Mouse (Mus musculus): ENCODE measurements around the gene Smpd3.
"Not testable (repeated sequence)": the region's sequence is repeated elsewhere in the genome, so short reads cannot be mapped to it uniquely, and the experiment has no call there.

Smpd3 gene

GRCm38 (mm10) chr8:106321434-106321833 is 16.4 kb downstream of the Smpd3 start:
- no peak for DNase-seq (ENCODE audit: low spot score)

DNA sequence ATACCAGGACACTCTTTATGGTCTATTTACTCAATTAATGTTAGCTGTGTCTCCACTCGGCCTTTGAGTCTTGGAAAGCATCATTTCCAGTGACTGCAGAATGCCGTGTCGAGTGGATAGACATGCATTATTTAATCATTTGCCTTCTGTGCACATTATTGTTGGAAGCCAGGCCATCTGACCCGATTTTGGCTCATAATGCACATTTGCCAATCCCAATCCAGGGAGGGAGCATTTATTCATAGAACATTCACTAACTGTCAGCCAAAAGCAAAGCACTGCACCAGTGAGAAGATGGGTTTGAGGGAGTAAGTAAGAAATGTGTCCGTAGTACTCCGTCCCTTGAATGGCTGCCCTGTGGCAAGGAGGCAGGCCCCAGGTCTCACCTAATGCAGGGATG is 17.8 kb downstream of the Smpd3 start:
- no peak for DNase-seq (ENCODE audit: low spot score)

- DNase-seq (ENCODE audit: low spot score) = no peak
These were observed 20.7 kb downstream of the Smpd3 start for GRCm38 (mm10) chr8:106317091-106317490.

DNA sequence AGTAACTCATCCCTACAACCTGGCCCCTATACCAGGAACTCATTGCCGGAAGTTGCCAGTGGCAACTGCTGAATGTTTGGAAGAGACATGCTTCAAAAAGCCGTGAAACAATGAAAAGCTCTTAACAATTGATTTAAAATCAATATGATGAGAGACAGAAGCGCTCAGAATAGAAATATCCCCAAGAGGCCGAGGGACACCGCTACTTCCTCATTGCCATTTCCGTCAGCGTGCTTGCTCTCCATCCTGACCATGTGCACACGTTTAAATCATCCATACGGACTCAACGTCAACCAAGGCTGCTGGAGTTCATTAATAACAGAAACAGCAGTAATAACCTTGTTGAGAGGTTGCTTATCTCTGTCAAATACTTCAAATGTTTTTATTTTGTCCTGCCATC is 21.3 kb downstream of the Smpd3 start:
- DNase-seq (ENCODE audit: low spot score) = no peak

DNA sequence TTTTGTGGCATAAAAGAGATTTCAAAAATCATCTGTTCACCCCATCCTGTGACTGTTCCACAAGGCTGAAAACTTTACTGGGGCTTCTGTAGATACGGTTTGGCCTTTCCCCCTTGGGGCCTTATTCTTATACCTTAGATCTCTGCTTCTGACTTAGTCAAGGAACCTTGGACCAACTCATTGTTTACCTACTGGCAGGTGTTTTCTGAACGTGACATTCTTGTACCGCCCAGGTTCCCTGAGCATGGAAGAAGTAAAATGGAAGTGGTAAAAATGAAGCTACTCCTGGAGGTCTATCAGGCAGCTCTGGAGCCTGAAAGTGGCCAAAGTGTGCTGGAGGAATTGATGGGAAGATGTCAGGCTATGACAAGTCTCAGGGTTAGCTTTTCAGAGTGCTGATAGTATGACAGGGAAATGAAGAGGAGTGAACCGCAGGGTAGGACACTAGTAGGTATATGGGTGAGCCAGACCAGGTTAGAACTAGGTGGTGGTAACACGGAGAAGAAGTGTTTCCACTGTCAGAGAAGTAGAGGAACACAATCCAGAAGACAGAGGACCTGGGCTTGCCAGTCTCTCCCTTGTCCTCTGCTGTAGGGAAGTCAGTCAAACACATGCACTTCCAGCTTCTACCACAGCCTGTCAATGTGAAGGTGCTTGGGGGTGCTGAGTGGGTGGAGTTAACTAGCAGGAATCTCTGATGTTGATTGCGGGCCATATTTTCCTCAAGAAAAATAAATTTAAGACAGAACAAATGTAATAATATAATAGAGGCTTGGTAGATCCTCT is 22.2 kb downstream of the Smpd3 start:
- no peak for DNase-seq (ENCODE audit: low spot score)

- DNase-seq (ENCODE audit: low spot score) = no peak
These were observed 24.0 kb downstream of the Smpd3 start for GRCm38 (mm10) chr8:106313799-106314198.

GRCm38 (mm10) chr8:106313120-106313737 is 24.6 kb downstream of the Smpd3 start:
- no peak for DNase-seq (ENCODE audit: low spot score)

GRCm38 (mm10) chr8:106311967-106312366 is 25.8 kb downstream of the Smpd3 start:
- no peak for DNase-seq (ENCODE audit: low spot score)

DNA sequence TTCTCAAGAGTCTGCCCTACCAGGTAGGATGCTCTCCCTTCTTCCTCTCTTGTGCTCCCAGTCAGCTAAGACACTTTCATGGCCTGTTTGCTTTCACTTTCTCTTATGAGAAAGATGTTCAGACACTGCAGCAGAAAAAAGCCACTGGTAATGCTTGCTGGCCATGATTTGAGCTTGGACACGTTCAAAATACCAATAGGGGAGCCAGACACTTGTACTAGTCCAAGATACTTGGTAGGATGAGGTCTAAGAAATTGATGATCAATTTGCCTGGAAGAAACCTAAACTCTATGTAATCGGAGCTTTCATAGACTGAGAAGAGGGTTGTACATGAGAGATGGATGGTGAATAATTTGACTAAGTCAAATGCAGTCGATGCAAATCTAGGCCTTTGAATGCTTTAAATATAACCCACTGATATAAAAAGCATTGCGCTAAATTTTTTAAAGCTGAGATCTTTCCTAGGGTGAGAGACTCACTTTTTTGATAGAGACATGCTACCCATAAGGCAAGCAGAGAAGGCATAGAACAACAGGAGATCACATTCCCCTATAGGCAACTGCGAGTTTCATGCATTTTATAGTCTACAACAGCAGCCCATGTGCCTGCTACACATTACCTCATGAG is 27.6 kb downstream of the Smpd3 start:
- no peak for DNase-seq (ENCODE audit: low spot score)

- not testable (repeated sequence) for DNase-seq (ENCODE audit: low spot score)
These were observed 29.6 kb downstream of the Smpd3 start for GRCm38 (mm10) chr8:106308082-106308786.

DNA sequence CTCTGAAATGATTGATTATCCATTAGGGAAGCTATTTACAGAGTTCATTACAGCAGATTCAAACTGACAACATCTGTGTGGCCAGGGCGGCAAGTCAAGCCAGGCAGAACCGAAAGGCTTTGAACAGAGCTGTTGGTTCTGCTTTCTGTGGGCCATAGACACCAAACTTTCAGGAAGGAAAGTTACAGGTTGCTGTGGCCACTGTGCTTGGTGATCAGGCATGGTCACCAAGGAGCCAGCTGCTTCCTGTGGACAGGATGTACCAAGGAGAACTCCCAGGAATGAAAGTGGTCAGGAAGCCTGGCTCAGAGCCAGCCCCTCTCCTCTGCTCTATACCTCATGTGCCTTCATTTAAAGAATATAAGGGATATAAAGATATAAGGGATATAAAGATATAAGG is 30.2 kb downstream of the Smpd3 start:
- DNase-seq (ENCODE audit: low spot score) = no peak

- not testable (repeated sequence) for DNase-seq (ENCODE audit: low spot score)
These were observed 31.0 kb downstream of the Smpd3 start for GRCm38 (mm10) chr8:106306711-106307248.

GRCm38 (mm10) chr8:106306076-106306475 is 31.7 kb downstream of the Smpd3 start:
- DNase-seq (ENCODE audit: low spot score) = no peak

DNA sequence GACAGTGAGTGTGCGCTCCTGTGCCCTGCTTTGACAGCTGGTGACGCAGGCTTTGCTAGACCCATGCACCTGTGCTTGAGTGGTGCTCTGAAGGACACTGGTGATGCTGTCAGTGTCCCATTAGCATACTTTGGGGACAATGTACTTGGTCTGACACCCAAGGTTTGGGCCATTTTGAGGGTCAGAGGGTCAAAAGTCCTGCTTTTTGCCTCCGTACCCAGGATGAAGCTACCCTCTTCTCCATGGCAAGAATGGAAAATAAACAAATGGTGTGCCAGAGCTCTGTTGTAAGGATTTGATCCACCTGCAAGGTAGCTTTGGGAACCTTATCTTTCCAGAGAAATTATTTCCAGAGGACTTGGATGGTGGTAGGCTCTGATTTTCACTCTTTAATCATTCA is 32.5 kb downstream of the Smpd3 start:
- DNase-seq (ENCODE audit: low spot score) = no peak

GRCm38 (mm10) chr8:106304321-106304720 is 33.5 kb downstream of the Smpd3 start:
- DNase-seq (ENCODE audit: low spot score) = no peak

DNA sequence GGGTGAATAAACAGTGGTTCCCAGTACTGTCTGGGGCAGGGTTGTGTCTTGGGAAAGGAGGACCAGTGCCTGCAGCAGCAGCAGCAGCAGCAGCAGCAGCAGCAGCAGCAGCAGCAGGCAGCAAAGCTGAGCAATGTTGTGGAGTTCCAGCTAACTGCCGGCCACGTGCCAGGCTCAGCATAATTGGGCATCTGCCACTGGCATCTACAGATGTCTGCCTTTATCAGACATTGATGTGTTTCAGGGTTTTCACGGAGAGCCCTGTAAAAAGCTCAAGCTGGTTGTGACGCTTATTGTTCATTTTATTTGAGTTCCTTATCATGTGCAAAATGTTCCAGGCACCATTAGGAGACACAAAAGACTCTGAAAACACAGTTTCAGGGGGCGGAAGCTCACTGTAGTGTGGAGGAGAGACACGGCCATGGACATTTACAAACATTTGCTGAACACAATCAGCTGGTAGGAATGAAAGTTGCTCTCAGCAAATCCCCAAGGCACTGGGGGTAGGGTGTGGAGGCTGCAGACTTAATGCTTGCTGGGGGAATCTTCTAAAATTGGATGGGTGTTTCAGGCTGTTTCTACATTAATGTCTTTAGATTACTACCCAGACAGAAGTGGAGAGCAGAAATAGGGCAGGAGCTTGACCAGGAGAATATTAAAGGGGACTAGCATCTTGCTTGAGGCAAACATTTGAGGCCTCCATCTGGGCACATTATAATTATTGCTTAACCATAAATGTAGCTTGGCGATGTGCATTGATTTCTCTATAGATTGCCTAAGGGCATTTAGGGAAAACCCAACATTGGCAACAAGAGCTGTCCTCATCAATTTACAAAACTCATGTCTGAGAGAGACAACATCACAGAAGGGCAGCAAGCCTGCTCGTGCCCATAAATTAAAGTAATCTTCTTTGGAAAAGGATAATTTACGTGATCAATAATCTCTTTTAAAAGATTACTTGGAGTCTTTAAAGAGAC is 36.8 kb downstream of the Smpd3 start:
- no peak for DNase-seq (ENCODE audit: low spot score)

DNA sequence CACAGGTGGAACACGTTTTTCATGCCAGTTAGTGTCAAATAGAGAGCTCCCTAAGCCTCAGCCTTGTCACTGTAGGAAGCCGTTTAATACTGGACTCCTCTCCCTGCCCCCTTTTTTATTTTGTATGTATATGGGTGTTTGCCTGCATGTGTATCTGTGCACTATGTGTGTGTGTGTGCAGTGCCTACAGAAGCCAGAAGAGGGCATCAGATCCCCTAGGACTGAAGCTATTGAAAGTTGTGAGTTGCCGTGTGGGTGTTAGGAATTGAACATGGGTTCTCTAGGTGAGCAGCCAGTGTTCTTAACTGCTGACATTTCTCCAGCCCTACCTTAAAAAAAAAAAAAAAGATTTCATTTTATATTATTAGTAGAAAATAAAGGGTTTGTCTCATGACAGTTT is 38.1 kb downstream of the Smpd3 start:
- no peak for DNase-seq (ENCODE audit: low spot score)

DNA sequence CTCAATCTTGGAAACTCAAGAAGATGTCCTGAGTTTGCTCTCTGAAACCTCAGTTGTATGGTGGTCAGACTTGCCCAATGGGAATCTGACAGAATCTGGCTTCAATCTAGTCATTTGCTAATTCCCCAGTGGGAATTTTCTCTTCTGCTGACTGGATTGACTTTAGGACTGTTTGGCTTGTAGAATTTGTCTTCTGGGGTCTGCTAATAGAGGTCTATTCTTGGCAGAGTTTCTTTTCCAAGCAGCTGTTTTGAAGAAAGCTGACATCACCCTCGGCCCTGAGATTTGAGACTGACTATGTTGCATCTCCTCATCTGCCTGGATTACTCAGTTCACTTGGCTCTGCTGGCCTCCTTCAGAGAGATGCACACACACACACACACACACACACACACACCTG is 38.9 kb downstream of the Smpd3 start:
- no peak for DNase-seq (ENCODE audit: low spot score)

GRCm38 (mm10) chr8:106298261-106298660 is 39.5 kb downstream of the Smpd3 start:
- DNase-seq (ENCODE audit: low spot score) = no peak

GRCm38 (mm10) chr8:106292484-106293396 is 45.0 kb downstream of the Smpd3 start:
- no peak for DNase-seq (ENCODE audit: low spot score)

Measured in ovary, postnatal 14 days (tissue).